Mouse (Mus musculus): Measurements from ENCODE around the gene Aunip.

The Aunip gene

GRCm38 (mm10) chr4:134510845-134511411 lies at the start of gene Aunip:
Gene Aunip, plus strand, starts transcription at chr4:134510999.
- in situ Hi-C loops (cut with MboI; ENCODE audit: unreplicated experiment in 2 of 2): no loop called here

GRCm38 (mm10) chr4:134461252-134461651 lies 49.5 kb upstream of the Aunip start:
- in situ Hi-C loops (cut with MboI; ENCODE audit: unreplicated experiment in 2 of 2): no loop called here

DNA sequence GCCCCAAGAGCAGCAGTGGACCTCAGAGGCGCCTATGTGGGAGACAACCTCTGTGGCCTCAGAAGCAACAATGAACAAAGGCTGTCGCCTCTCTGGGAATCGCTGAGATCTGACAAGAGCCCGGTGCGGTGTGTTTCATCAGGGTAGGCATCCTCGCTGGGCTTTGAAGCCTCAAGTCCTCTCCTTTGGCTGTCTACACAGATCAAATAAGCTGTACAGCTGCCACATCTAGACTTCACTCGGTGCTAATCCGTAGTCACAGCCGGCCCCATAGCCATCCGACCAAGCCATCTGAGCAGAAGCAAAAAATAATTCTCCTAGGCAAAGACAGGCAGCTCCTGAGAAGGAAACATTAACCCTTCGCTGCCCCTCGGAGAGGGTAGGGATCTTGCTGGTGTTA lies 45.0 kb upstream of the Aunip start:
- in situ Hi-C loops (cut with MboI; ENCODE audit: unreplicated experiment in 2 of 2): no loop called here

- in situ Hi-C loops (cut with MboI; ENCODE audit: unreplicated experiment in 2 of 2): no loop called here
Measured at GRCm38 (mm10) chr4:134466381-134467262, 44.2 kb upstream of the Aunip start.

DNA sequence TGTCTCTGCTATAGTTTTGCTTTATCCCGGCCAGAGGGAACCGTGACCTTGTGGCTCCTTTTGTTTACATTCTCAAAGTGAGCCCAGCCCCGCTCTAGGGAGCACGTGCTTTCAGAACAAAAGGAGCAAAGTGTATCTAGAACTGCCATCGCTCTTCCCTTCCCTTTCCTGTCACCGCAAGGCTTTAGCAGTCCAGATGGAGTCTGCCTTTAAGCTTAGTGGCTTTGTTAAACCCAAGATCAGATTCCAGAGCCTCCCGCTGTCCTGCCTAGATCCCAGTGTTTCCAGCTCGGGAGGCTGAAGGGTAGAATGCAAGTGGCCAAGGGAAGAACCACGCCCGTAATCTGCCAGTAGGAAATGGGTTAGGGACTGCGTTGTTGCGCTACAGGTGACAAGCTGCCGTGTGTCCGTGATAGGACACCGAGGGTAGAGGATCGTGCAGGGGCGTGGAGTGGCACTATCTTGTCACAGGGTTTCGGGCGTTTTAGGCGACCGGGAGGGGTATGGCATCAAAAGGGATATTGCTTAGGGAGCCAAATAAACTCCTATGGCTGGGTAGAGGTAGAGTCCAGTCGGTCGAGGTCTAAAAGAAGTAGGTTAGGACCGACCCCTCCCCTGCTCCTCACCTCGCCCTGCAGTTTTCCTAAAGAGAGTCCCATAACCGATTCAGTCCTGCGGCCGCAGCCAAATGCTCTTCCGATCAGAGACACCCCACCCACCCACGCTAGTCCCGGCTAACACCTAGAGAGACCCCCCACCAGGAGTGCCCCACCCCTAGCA lies 43.2 kb upstream of the Aunip start:
- in situ Hi-C loops (cut with MboI; ENCODE audit: unreplicated experiment in 2 of 2): no loop called here

- in situ Hi-C loops (cut with MboI; ENCODE audit: unreplicated experiment in 2 of 2): no loop called here
Measured at GRCm38 (mm10) chr4:134468215-134468575, 42.6 kb upstream of the Aunip start, which contains the start of gene Stmn1. Gene Stmn1, plus strand, starts transcription at chr4:134468320.

DNA sequence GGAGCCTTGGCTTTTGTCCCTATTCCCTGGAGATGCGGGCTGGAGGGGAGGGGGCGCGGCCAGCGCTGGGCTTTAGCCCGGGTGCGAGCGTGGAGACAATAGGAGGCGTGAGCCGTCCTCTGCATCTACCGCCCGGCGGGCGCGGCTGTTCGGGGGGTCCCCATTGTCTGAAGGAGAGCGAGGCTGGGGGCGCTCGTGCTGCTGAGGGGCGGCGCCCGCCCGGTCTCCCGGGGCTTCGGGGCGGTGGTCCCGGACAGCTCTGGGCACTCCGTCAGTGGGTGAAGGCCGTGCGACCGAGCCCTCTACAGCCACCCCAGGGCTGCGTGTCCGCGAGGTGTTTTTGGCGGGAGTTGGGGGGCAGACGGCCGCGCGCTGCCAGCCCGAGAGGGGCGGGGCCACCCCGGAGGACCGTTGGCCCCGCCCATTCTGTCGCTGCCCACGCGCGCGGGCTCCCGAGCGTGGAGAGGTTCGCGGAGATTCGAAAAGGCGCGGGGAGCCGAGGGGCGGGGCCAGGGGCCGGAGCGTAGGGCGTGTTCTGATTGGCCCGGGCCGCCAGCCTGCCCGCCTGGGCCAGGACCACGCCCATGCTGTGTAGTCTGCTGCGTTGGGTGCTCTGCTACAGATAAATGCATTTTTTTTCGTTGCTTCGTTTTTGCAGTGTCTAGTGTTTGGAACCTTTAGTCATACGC lies 42.1 kb upstream of the Aunip start:
- in situ Hi-C loops (cut with MboI; ENCODE audit: unreplicated experiment in 2 of 2): no loop called here

GRCm38 (mm10) chr4:134469341-134469796 lies 41.4 kb upstream of the Aunip start:
- in situ Hi-C loops (cut with MboI; ENCODE audit: unreplicated experiment in 2 of 2): no loop called here

GRCm38 (mm10) chr4:134469985-134470384 lies 40.8 kb upstream of the Aunip start:
- in situ Hi-C loops (cut with MboI; ENCODE audit: unreplicated experiment in 2 of 2): no loop called here

GRCm38 (mm10) chr4:134471469-134471868 lies 39.3 kb upstream of the Aunip start:
- in situ Hi-C loops (cut with MboI; ENCODE audit: unreplicated experiment in 2 of 2): no loop called here

DNA sequence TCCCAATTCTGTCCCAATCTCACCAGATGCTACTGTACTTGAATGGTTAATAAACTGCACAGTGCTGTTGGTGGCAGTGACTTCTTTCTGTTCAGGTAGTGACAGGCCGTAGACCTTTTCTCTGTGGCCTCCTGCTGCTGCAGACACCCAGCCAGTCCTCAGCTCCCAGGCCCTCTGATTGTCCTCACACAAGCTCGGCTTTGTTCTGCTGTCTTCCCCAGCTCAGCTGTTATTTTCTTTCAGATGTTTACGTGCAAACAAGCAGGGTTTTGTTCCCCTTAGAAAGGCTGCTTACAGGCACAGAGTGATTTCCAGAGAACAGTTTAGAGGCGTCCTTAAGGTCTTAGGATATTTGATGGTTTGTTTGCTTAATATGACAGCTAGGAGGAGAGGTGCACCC lies 37.0 kb upstream of the Aunip start:
- in situ Hi-C loops (cut with MboI; ENCODE audit: unreplicated experiment in 2 of 2): no loop called here

- in situ Hi-C loops (cut with MboI; ENCODE audit: unreplicated experiment in 2 of 2): no loop called here
Measured at GRCm38 (mm10) chr4:134474240-134474639, 36.6 kb upstream of the Aunip start.

DNA sequence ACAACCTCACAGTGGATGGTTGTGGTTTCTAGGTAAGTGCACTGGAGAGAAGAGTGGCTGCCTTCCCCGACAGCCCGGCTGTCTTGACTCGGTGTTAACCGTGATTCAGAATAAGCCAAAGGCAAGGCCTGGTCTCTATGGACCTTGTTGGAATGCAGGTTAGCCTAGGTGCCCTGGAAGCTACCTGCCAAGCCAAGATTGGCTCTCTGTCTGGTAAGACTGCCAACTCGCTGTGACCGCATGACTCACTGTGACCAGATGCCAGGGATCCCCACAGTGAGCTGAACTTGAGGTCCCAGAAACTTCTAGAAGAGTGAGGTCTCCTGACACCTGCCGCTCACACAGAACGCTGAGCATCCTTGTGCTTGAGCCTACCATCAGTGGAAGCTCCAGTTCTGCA lies 33.9 kb upstream of the Aunip start:
- in situ Hi-C loops (cut with MboI; ENCODE audit: unreplicated experiment in 2 of 2): loop anchor here (5.0 kb wide), 2 partner anchors 80 to 85 kb away; partner anchors contain the start of gene Pafah2 (in 1 of the 2)

GRCm38 (mm10) chr4:134478031-134478430 lies 32.8 kb upstream of the Aunip start:
- in situ Hi-C loops (cut with MboI; ENCODE audit: unreplicated experiment in 2 of 2): loop anchor here (5.0 kb wide), 2 partner anchors 81 to 86 kb away; partner anchors contain the start of gene Pafah2 (in 1 of the 2)

DNA sequence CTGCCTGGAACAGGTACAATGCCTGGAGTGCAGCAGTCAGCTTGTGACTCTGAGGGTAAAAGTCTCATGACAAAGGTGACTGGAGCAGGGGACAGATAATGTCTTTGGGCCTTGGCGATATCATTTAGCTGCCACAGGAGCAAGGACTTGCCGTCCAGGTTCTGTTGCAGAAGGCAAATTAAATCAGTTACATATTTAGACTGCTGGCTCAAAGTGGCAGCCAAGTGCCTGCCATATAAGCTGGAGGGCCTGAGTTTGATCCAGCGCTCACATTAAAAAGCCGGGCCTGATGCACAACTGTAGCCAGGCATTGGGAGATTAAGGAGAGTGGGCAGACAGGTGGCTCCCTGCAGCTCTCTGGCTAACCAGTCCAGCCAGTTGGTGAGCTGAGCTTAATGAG lies 31.0 kb upstream of the Aunip start:
- in situ Hi-C loops (cut with MboI; ENCODE audit: unreplicated experiment in 2 of 2): loop anchor here (5.0 kb wide), 2 partner anchors 83 to 88 kb away; partner anchors contain the start of gene Pafah2 (in 1 of the 2)

DNA sequence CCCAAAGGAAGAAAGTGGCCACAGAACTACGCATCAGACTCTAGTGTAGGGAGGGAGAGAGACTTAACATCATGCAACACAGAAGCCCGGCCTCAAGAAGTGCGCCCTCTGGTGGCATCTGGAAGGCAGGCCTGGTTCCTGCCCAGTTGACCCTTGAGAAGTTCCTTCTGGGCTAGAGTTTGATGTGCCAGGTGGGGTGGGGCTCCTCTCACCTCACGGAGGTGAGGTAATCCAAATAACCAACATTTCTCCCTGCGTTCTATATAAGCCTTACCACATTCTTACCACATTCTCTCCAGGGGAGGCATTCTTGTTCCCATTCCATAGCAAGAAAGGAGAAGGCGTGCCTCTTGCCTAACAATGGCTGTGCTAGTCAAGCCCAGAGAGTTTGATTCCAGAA lies 29.9 kb upstream of the Aunip start:
- in situ Hi-C loops (cut with MboI; ENCODE audit: unreplicated experiment in 2 of 2): no loop called here

- in situ Hi-C loops (cut with MboI; ENCODE audit: unreplicated experiment in 2 of 2): no loop called here
Measured at GRCm38 (mm10) chr4:134481270-134481669, 29.5 kb upstream of the Aunip start.

- in situ Hi-C loops (cut with MboI; ENCODE audit: unreplicated experiment in 2 of 2): no loop called here
Measured at GRCm38 (mm10) chr4:134482442-134482841, 28.4 kb upstream of the Aunip start.

DNA sequence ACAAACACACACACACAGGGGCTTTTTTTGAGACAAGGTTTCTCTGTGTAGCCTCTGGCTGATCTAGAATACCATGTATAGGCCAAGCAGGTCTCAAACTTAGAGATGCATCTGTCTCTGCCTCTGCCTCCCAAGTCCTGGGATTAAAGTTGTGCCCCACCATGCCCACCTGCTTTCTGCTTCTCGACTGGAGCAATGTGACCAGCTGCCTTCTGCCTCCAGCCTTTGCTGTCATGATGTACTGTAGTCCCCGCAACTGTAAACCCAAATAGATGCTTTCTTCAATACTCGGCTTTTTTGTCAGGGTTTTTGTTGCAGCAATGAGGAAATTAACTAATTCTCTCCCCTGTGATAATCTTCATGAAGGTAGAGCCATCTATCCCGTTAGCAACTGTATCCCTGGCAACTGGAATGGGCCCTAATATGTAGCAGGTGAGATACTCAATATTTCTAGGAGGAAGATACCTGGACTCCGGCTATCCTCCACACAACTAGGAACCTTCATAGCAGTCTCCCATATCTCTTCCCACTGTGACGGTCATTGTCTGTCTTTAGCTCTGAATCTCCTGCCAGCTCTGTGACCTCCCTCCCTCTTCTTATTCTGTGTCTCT lies 27.6 kb upstream of the Aunip start:
- in situ Hi-C loops (cut with MboI; ENCODE audit: unreplicated experiment in 2 of 2): no loop called here

DNA sequence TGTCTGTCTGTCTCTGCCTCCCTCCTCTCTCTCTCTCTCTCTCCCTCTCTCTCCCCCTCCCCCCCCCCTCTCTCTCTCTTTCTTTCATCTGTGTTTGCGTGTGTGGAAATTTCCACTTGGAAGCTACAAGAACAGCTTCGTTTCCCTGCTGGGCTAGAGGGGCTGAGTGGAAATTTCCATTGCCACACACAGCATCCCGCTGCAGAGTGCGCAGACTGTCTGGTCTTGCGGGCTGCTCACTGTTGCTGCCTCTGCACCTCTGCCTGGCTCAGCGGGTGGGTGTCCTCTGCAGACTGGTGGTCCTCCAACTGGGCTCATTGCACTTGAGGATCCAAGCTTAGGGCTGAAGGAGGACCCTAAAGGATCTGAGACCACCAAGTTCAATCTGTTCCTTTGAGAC lies 27.1 kb upstream of the Aunip start:
- in situ Hi-C loops (cut with MboI; ENCODE audit: unreplicated experiment in 2 of 2): no loop called here
